ENCODE assay signal across 12 mouse cellular contexts in the genomic region with DNA sequence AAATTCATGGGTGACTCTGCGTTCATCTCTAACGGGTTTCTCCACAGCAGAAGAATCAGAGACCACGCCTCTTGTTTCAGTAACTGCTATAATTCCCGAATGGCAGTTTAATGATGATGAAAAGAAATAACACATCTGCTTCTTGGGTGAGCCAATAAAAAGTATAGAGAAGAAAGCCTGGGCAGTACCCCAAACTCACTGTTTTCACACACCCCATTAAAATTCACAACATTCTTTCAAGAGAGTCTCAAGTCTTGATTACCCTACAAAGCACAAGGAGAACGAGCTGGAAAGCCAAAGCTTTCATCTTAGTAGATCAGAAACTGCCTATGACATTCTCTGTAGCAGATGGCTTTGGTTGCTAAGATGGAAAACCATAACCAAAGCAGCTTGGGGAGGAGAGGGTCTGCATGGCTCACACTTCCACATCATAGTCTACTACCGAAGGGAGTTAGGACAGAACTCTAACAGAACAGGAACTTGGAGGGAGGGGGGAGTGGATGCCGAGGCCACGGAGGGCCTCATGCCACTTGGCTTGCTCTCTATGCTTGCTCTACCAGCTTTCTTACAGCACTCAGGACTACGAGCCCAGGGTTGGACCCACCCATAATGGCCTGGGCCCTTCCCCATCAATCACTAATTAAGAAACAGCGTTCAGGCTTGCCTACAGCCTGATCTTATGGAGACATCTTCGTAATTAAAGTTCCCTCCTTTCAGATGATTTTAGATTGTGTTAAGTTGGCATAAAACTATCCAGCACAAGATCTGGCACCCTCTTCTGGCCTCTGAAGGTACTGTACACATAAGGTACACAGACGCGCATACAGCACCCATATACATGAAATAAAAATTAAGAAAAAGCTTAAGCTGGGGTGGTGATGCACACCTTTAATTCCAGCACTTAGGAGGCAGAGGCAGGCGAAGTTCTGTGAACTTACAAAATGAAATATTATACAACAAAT. TPM values are rescaled to one million over a fixed set of nuclear protein-coding genes. Genes with fewer than 3 reads are reported as not detected.
A peak's percentile ranks its signal among the peaks of the same experiment; 100 is the strongest.
DNase-seq lines count a peak whose midpoint lies in the region; ATAC-seq and TF ChIP-seq lines count a peak whose summit lies in the region.
"Had no signal": no experiment of that assay in that cellular context is flagged by ENCODE, and none has a peak within 500 bp of the region (broad histone marks: within the 10 kb centered on the region; RNA-seq: fewer than 3 reads in every experiment).

No protein-coding gene starts in this region.

- in situ Hi-C loops in Patski (cut with MboI; ENCODE audit: low pct_unique_long_range_greater_than_20kb): no loop called here

- peak overlapping the region; percentile 59; the same call in 1 of the 2 replicates for H3K27ac ChIP-seq in kidney, embryonic 14.5 days (ENCODE audit: low read depth, low read length)
- H3K27ac ChIP-seq: intestine, embryonic 15.5 days; midbrain, embryonic 12.5 days; neural tube, embryonic 13.5 days had no signal

- POLR2A ChIA-PET in Patski (lab: Charles Lee): no interaction called here

- no peaks in the 10 kb centered on the region for H3K27me3 ChIP-seq in kidney, embryonic 14.5 days (ENCODE audit: control insufficient read depth, insufficient read depth, low read length)
- H3K27me3 ChIP-seq in Patski: no peaks in the 10 kb centered on the region
- H3K27me3 ChIP-seq: intestine, embryonic 15.5 days; midbrain, embryonic 12.5 days; neural tube, embryonic 13.5 days had no signal

- 71% methylated on average over 14 of the region's 14 CpGs for WGBS in kidney, embryonic 14.5 days

- H3K4me1 ChIP-seq in kidney, embryonic 14.5 days (ENCODE audit: control insufficient read depth, insufficient read depth, low read length): no peaks in the 10 kb centered on the region
- H3K4me1 ChIP-seq: midbrain, embryonic 12.5 days; neural tube, embryonic 13.5 days had no signal

- H3K4me2 ChIP-seq in kidney, embryonic 14.5 days (replicated peaks; ENCODE audit: low read depth, low read length): no peak overlapping the region
- H3K4me2 ChIP-seq: intestine, embryonic 15.5 days; midbrain, embryonic 12.5 days; neural tube, embryonic 13.5 days had no signal

- CTCF ChIA-PET in Patski (lab: Charles Lee): interaction anchor here (0.8 to 1.0 kb wide), 2 partner anchors 10 to 15 kb away, joined by 3 to 4 read pairs; no protein-coding TSS in a partner anchor

- peak; percentile 56; the same call in 1 of the 2 replicates for ATAC-seq in kidney, embryonic 14.5 days (ENCODE audit: low FRiP score, low TSS enrichment)
- ATAC-seq in Patski: no peak
- ATAC-seq in megakaryocyte, adult 5-6 weeks (ENCODE audit: poor library complexity, severe bottlenecking): 0 out of 2 replicates have a peak, but pooled peaks have one; percentile 24
- ATAC-seq: intestine, embryonic 15.5 days had no signal

- no peaks in the 10 kb centered on the region for H3K9me3 ChIP-seq in kidney, embryonic 14.5 days (ENCODE audit: control insufficient read depth, low read length)
- H3K9me3 ChIP-seq: intestine, embryonic 15.5 days; midbrain, embryonic 12.5 days; neural tube, embryonic 13.5 days had no signal

- DNase-seq in kidney, postnatal 14 days: no peak
- peak; percentile 44 for DNase-seq in lung, postnatal 10 days
- DNase-seq in lung, postnatal 25 days (ENCODE audit: low spot score): no peak
- DNase-seq in Patski (ENCODE audit: low read depth, low spot score): no peak
- DNase-seq in spleen, adult 18-20 months: no peak
- DNase-seq: cerebellum, adult 9-11 months had no signal

- H3K4me3 ChIP-seq in kidney, embryonic 14.5 days (ENCODE audit: low read length): no peak overlapping the region
- H3K4me3 ChIP-seq: intestine, embryonic 15.5 days; midbrain, embryonic 12.5 days; neural tube, embryonic 13.5 days had no signal

- no peak overlapping the region for H3K9ac ChIP-seq in kidney, embryonic 14.5 days (ENCODE audit: low read depth, low read length)
- H3K9ac ChIP-seq: intestine, embryonic 15.5 days; midbrain, embryonic 12.5 days; neural tube, embryonic 13.5 days had no signal

- peak; percentile 61 for TF ChIP-seq CTCF in Patski (IDR thresholded peaks at IDR 0.05)

- peaks cover 10% of the 10 kb centered on the region; the same call in 1 of the 2 replicates for H3K36me3 ChIP-seq in kidney, embryonic 14.5 days (ENCODE audit: control insufficient read depth, insufficient read depth, low read length)

RNA-seq across cellular contexts. Expression of a gene that starts 34.5 kb away (rescaled TPM):
- 5.1 and 6.3 TPM in 2 replicates for polyA plus RNA-seq in kidney, embryonic 14.5 days (2014; fragmentation: Nextera tagmentation; extraction: Ambion mirVana)
- 20.6 TPM for polyA plus RNA-seq in Patski (2021)
- not detected in 2 replicates for total RNA-seq in megakaryocyte, adult 5-6 weeks (2015)
- not detected in 2 replicates for total RNA-seq in megakaryocyte, adult 5-6 weeks (2017)
- polyA plus RNA-seq: liver, adult 2 months had no signal

RNA-seq across cellular contexts. Expression of a gene that starts 39.5 kb away (rescaled TPM):
- 14.0 and 23.7 TPM in 2 replicates for polyA plus RNA-seq in kidney, embryonic 14.5 days (2014; fragmentation: Nextera tagmentation; extraction: Ambion mirVana)
- polyA plus RNA-seq in Patski (2021): 12.0 TPM
- total RNA-seq in megakaryocyte, adult 5-6 weeks (2015): 3.9 and 4.1 TPM in 2 replicates
- 3.1 and 3.2 TPM in 2 replicates for total RNA-seq in megakaryocyte, adult 5-6 weeks (2017)

RNA-seq across cellular contexts. Expression of a gene that starts 45.6 kb away (rescaled TPM):
- polyA plus RNA-seq in kidney, embryonic 14.5 days (2014; fragmentation: Nextera tagmentation; extraction: Ambion mirVana): 18.8 and 44.4 TPM in 2 replicates
- polyA plus RNA-seq in Patski (2021): 90.3 TPM
- total RNA-seq in megakaryocyte, adult 5-6 weeks (2015): 42.8 and 46.4 TPM in 2 replicates
- 77.7 and 78.4 TPM in 2 replicates for total RNA-seq in megakaryocyte, adult 5-6 weeks (2017)
